Mouse (Mus musculus) thymus, adult 2 months (tissue): Measurements from ENCODE around the gene Atp10a.

Source experiments
- CTCF ChIP-seq: fragments of 200-500 bp; IDR thresholded peaks from 2 replicates; pipeline ENCODE4 v1.5.1; 2012; ENCODE audit warnings: mild to moderate bottlenecking, control low read depth, low read length, moderate library complexity, borderline replicate concordance; ENCODE audit not compliant: control insufficient read depth, poor library complexity, insufficient read depth; ENCODE audit errors: extremely low read depth
- POLR2A ChIP-seq: fragments of 200-500 bp; IDR thresholded peaks from 2 replicates; pipeline ENCODE4 v1.6.1; 2012; ENCODE audit warnings: mild to moderate bottlenecking, low read length, control low read depth, moderate library complexity; ENCODE audit not compliant: control insufficient read depth, poor library complexity, insufficient read depth; ENCODE audit errors: extremely low read depth

- TF ChIP-seq CTCF (no peak), POLR2A (no peak)
Observed at GRCm38 (mm10) chr7:58742648-58743047, 86.7 kb downstream of the Atp10a start.
